Mouse (Mus musculus) ES-E14 (cell line): Measurements from ENCODE around the gene Polr3g.

Experiments used
- CHD2 ChIP-seq: IDR thresholded peaks from 2 replicates; pipeline ENCODE4 v1.6.1; 2014; ENCODE audit warnings: mild to moderate bottlenecking, low read depth, low read length, inconsistent platforms
- HCFC1 ChIP-seq: IDR thresholded peaks from 2 replicates; pipeline ENCODE4 v1.6.1; 2012; ENCODE audit warnings: low read length, inconsistent platforms, borderline replicate concordance; ENCODE audit not compliant: insufficient read depth
- MAFK ChIP-seq: IDR thresholded peaks from 2 replicates; pipeline ENCODE4 v1.6.1; 2014; ENCODE audit warnings: mild to moderate bottlenecking, low read depth, low read length, inconsistent platforms; ENCODE audit not compliant: insufficient read depth
- ZC3H11A ChIP-seq: IDR thresholded peaks from 2 replicates; pipeline ENCODE4 v1.6.1; 2012; ENCODE audit warnings: low read depth, mild to moderate bottlenecking, inconsistent platforms, low read length, borderline replicate concordance
- ZNF384 ChIP-seq: IDR thresholded peaks from 2 replicates; pipeline ENCODE4 v1.6.1; 2012; ENCODE audit warnings: low read depth, low read length, inconsistent platforms

DNA sequence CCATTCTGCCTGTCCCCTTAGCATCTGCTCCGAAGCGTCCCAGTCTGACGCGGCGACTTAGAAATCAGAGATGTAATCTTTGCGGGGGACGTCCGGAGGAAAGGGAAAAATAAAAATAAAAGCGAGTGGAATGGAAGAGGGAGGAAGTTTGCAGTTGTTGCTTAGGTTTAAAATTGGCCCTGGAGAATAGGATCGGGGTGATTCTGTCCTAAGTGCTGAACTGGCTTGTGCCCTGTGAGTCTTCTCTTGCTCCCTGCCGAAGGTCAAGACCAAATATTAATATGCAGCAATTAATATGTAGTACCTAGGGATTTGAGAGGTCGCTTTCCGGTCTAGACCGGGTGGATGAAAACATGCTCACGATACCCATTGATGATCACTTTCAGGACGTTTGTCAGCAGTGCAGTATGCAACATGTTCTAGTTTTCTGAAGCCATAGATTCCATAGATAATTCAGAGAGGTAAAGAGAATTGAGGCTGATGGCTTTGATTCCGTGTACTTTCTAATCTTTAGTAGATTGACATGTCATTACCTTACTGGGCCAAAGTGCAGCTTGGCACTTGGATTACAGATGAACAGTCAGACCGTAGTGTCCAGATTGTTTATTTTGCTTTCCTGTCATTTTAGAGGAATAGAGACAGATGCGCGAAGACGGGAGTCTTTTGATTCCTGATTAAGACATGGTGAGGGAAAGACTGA, 52.6 kb downstream of the Polr3g start:
- TF ChIP-seq ZC3H11A (no peak), HCFC1 (no peak), MAFK (no peak), CHD2 (no peak), ZNF384 (no peak)
